Mouse (Mus musculus): Measurements from ENCODE around the gene Sgms2.

GRCm38 (mm10) chr3:131470837-131471236, 20.4 kb downstream of the Sgms2 start:
- TF ChIP-seq CTCF (IDR thresholded peaks at IDR 0.05; ENCODE audit: borderline replicate concordance, control insufficient read depth, extremely low read depth, insufficient read depth, low read length, poor library complexity) (no peak), POLR2A (IDR thresholded peaks at IDR 0.05; ENCODE audit: control insufficient read depth, extremely low read depth, insufficient read depth, low read length, poor library complexity) (no peak)
